Mouse (Mus musculus) megakaryocyte, embryonic 14.5 days (primary cell): ENCODE results near the gene Dusp1.

ENCODE experiments used
- FLI1 ChIP-seq: IDR thresholded peaks from 2 replicates; pipeline ENCODE4 v1.6.1; 2012; ENCODE audit warnings: low read length, inconsistent platforms, mixed read lengths
- GATA1 ChIP-seq: IDR thresholded peaks from 3 replicates; pipeline ENCODE4 v1.6.1; 2012; ENCODE audit warnings: mixed read lengths, low read length, inconsistent platforms, borderline replicate concordance

- TF ChIP-seq GATA1 (no peak), FLI1 (no peak)
Observed at GRCm38 (mm10) chr17:26490910-26491309, 71.0 kb downstream of the Dusp1 start.
